Mouse (Mus musculus): ENCODE measurements around the gene Wwox.

DNA sequence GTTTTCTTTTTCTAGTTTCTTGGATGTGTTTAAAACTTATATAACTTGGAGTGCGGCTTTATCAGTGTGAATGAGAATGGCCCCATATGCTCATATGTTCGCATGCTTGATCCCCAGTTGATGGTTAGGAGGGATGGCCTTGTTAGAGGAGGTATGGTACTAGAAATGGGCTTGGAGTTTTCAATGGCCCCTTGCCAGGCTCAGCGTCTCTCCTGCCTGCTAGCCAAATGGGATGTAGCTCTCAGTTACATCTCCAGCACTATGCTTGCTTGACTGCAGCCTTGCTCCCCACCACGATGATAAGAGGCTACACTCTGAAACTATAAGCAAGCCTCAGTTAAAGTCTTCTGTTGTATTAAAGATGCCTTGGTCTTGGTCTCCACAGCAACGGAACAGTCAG is 387.5 kb downstream of the Wwox start:
- TF ChIP-seq CTCF (IDR thresholded peaks at IDR 0.05 in 2 of 3, conservative IDR thresholded peaks at IDR 0.05 in 1 of 3; ENCODE audit: control insufficient read depth in 1 of 3, insufficient read depth in 1 of 3, low read depth in 2 of 3, low read length in 3 of 3, poor library complexity in 1 of 3, severe bottlenecking in 1 of 3) (no peak), USF1 (IDR thresholded peaks at IDR 0.05; ENCODE audit: low read depth, low read length) (no peak), POLR2A (IDR thresholded peaks at IDR 0.05; ENCODE audit: control insufficient read depth in 1 of 2, insufficient read depth in 1 of 2, low read depth in 1 of 2, low read length in 2 of 2, poor library complexity in 1 of 2) (no peak), NELFE (IDR thresholded peaks at IDR 0.05; ENCODE audit: low read depth, low read length) (no peak), SIN3A (IDR thresholded peaks at IDR 0.05; ENCODE audit: low read length) (no peak), BHLHE40 (IDR thresholded peaks at IDR 0.05; ENCODE audit: borderline replicate concordance, low read depth, low read length) (no peak), NRF1 (IDR thresholded peaks at IDR 0.05; ENCODE audit: insufficient read depth, low read depth, low read length, poor library complexity, severe bottlenecking) (no peak), CHD2 (IDR thresholded peaks at IDR 0.05; ENCODE audit: low read length) (no peak)
